Mouse (Mus musculus): ENCODE results near the gene Twf2.
"Not testable (repeated sequence)": the region's sequence is repeated elsewhere in the genome, so short reads cannot be mapped to it uniquely, and the experiment has no call there.

Gene Twf2

DNA sequence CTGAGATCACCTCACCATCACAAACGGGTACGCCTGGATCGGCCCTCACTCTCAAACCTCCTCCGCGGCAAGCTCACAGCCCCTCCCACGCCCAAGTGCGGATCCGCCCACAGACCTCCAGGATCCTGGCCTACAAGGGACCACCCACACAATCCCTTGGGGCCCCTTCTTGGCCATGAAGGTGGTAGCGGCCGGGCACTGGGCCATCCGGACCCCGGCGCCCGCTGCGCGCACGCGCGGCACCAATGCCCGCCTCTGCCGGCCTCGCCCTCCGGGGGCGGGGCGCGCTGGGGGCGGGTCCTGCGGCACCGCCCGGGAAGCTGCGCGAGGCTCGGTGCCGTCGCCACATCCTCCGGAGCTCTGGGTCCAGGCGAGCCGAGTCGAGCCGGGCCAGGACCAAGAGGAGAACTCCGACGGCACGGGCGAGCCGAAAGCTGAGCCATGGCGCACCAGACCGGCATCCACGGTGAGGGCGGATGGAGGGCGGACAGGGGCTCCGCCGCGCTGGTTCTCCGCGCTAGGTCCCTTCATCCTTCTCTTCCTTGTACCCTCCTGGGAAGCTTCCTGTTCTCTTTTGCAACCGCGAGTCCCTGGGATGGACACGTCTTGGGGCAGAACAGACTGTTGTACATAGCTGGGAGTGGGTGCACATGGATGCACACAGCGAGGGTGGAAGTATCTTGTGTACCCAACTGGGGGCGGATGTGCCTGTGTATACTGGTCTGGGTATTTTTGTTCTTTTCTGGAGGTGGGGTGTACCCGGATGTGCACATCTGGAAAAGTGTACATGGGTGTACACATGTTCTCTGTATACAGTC is at the start of gene Twf2:
Gene Twf2 (plus strand): TSS at position 290 of the 818 bp plus-strand sequence.
- peak; percentile 90 for DNase-seq

DNA sequence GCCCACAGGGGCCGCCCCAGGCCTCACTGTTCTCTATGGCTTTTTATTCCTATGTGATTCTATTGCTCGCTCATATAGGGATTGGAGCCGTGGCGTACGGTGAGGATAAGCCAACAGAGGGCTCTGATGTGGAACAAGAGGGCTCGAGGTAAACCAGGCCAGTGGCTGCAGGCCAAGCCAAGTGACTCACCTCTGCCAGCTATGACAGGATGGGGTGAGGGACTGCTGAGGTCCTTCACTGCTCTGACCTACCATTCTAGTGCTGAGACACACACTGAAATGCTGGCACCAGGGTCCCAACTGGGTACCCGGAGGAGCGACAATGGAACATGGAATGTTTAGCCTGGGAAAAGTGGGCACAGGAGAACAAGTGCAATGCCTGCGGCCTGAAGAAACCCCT is 48.8 kb upstream of the Twf2 start:
- no peak for DNase-seq

DNA sequence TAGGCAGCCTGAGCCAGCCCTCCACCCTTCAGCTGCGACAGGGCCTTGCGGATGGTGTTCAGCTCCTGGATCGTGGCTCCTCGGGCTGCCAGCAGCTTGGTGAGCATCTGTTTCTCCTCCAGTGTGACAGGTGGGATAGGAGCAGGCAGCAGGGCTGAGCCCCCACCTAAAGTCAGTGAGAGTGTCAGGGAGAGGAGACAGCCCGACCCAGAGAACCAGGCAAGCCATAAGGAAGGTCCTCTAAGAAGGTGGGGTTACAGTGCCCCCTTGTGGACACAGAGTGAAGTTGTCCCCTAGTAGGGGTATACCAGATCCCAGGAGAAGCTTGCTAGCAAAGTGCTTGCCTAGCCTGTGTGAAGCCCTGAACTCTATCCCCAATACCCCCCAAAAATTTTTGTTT is 46.5 kb upstream of the Twf2 start:
- peak; percentile 63 for DNase-seq

DNA sequence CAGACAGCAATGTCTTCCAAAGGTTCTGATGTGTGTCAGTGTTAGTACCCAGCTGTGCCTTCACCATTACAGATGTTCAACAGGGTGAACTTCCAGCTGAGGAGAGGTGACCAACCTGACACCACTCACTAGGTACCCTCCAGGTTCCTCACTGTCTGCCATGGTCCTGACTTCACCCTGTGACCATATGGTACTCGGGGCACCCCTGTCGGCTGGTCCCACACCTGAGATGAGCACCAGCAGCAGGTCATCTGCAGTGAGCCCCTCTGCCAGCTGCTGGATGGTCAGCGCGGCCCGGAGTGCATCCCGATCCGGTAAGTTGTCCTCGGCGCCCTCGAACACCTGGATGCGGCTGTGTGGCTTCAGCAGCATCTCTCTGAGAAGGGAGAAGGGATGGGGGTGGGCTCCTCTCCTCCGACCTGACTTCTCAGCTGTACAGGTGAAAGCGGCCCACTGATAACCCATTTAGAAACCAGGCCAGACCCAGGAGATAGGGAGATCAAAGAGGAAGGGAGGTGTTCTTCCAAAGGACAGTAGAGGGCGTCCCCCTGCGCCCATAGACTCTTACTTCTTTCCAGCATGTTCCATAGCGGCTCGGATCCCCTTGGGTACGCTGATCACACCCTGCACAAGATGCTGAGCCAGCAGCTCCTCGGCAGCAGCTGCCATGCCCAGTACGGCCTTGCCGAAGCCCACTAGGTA is 45.8 kb upstream of the Twf2 start:
- DNase-seq: no peak

DNA sequence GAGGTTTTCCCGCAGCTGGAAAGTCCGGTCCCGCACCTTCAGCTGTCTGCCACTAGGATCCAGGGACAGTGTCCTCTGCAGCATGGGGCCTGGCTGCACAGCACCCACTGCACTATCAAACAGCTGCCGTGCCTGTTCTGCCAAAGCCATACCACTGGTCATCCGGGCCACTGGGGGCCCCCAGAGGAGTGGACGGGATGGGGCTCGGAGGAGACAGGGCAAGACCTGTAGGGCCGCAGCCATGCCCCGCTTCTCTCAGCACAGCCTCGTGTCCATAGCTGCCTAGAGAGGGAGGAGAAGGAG is 45.3 kb upstream of the Twf2 start:
- DNase-seq: no peak

DNA sequence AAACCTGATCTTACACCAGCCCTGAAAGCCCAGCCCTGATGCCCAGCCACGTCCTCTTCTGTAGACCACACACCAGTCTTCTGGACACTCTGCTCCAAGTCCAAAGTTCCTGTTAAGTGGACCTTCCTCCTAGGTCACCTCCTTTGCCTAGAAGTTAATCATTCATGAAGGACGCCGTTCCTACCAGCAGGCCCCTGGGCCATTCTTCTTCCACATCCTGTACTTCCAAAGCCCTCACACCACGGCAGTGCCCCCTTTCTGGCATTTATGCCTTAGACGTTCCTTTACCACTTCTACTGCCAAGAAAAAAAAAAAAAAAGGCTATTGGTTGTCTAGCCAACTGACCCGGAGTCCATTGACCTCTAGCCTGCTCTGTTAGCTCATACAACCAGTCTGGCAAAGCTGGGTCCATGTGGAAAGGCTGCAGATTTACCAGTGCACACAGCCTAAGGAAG is 44.8 kb upstream of the Twf2 start, which contains the start of gene Glyctk:
Gene Glyctk (minus strand): TSS at position 102 of the 455 bp plus-strand sequence.
- no peak for DNase-seq

DNA sequence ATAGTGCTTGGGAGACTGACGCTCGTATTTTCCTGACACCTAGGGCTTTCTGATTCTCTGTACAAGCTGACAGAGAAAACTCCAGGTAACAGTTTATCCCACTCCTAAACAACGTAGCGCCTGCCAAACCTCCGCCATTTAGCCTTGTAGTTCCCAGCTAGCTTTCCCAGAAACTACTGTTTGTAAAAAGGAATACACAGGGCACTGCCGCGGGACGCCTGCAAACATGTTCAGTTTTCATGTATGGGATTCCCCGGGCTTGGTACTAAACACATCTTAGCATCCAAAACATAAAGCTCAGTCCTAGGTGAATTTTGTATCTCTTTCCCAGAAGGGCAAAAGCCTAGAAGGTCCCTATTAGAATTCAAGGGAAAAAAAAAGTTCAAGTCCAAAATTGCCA is 43.7 kb upstream of the Twf2 start:
- DNase-seq: no peak

DNA sequence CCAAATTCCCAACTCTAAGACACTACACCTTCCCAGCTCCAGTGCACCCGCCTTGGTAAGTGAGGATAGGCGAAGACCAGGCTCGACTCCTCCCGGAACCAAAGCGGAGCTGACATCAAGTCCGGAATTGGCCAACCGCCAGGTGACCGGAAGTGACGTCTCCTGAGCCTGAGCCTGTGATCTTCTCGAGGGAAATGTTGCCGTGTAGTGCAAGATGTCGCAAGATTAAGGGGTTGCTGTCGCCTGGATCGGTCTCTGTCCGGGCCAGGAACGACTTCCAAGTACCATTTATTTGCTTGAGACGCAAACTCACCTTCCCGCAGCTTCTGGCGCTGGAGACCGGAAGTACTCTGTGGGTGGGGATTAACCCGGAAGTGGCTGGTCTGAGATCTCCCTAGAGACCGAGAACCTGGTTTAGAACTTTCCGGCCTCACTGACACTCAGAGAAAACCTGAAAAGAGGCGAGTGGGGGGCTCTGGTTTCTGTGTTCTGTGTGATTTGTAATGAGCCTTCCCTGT is 43.1 kb upstream of the Twf2 start:
- DNase-seq: peak; percentile 95

DNA sequence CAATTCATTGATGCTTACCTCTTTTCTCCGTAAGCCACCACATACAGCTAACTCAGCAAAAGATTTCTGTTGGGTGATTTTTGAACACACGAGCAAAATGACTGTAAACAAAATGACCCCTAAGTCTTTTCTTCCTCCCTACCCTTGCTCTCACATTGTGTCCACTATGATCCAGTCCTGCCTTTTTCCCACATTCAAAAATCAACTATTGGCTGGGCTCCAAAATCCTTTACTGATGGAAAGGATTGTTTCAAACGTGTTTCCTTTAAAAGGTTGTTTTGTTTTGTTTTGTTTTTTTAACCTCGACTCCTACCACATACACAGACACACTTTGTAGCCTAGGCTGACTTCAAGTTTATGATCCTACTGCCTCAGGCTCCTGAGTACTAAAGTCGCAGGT is 42.5 kb upstream of the Twf2 start:
- no peak for DNase-seq

DNA sequence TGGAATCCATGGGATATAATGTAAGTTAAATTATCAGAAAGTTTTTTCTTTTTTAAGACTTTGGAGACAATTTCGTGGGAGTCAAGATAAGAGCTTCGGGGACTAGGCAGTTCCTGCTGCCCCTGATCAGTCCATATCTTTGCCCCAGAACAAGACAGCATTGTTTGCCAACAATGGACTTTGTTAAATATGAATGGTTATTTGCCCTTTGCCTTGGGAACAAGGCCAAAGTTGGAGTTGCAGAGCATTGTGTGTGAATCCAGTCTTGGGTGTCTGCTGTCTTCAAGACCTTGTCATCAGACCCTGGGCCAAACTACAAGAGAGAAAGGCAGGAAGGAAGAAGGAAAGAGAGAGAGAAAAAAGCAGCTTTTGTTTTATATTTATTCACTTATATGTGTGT is 36.2 kb upstream of the Twf2 start:
- DNase-seq: no peak

DNA sequence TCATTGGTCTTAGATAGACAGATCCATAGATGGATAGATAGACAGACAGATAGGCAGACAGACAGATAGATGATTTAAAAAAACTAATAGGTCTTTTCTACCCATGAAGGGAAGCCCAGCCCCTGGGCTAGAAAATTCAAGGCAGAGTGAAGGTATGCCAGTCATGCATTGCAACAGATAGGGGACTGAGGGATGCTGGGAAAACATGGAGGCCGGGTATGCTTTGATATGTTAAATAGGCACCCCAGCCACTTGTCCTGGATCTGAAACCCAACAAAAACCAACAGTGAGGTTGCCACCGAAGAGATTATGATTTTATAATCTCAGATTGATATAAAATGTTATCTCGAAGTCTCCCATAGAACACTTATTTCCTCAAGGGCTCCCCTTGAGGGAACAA is 35.7 kb upstream of the Twf2 start:
- DNase-seq: no peak

DNA sequence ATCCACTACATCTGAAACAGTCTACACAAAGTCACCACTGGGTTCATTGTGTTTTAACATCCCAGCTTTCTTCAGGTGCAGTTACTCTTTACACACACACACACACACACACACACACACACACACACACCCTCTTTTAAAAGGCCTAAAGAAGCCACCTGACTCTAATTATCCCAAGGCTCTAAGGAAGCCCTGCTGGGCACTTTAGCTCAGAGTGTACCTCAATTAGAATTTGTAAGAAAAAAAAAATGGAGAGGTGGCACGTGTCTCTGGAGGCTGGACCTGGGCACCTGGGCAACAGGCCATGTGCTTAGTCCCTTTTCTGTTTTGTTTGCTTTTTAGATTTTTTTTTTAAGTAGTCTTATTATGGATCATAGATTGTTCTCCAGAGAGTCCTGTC is 35.2 kb upstream of the Twf2 start:
- DNase-seq: no peak

DNA sequence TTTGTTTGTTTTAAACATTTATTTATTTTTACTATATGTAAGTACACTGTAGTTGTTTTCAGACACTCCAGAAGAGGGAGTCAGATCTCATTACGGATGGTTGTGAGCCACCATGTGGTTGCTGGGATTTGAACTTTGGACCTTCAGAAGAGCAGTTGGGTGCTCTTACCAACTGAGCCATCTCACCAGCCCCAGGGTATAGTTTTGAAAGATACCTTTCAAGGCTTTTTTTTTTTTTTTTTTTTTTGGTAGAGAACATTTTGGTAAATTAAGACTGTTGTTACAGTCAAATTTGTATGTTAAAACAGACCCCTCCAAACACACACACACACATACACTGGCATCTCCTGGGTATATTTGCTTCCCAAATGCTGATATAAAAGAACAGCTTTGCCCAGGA is 33.9 kb upstream of the Twf2 start:
- not testable (repeated sequence) for DNase-seq

DNA sequence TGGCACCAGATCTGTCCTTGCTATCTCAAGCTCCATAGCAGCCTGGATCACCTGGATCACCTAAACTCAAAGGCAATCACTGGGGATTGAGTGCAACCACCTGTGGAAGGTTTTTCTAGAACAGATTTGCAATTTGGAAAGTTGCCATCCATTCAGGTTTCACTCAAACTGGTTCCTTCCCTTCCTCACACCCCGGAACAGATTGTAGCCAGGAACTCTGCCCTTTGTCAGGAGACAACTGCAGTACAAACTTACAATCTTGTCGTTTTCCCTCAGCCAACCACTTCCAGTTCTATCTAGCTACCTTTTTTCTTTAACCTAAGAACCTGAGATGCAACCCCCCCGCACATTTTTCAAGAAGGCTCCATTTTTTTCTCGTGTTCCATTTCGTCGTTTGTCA is 33.0 kb upstream of the Twf2 start:
- DNase-seq: no peak

DNA sequence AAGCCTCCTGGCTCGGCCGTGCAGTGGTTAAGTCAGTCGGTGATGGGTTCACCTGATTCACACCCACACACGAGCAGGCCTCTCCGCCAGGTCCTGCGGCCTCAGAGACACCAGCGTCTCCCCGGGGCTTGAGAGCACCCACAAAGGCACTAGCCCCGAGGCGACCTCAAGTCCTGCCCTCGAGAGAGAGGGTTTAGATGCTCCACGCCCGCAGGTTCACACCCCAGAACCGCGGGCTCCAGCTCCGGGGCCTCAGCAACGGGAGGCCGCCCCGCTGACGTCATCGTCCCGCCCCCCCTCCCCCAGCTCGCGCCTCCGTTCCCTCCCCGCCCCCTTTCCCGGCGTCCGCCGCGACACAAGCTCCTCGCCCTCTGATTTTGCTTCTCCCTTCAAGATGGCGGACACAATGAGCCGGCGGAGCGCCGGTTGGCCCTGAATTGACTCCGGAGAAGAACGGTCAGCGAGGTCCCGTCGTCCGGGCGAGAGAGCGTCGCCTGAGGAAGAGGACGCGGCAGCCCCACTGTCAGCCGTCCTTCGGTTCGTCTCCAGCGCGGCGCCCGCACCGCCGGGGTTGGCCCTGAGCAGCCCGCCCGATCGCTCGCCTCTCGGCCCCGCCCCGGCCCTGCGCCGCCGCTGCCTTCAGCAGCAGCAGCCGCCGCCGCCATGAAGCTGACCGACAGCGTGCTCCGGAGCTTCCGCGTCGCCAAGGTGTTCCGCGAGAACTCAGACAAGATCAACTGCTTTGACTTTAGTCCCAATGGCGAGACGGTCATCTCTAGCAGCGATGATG is 32.2 kb upstream of the Twf2 start, which contains the start of gene Wdr82:
Gene Wdr82 (plus strand): TSS at position 373 of the 790 bp plus-strand sequence.
- DNase-seq: peak; percentile 87

DNA sequence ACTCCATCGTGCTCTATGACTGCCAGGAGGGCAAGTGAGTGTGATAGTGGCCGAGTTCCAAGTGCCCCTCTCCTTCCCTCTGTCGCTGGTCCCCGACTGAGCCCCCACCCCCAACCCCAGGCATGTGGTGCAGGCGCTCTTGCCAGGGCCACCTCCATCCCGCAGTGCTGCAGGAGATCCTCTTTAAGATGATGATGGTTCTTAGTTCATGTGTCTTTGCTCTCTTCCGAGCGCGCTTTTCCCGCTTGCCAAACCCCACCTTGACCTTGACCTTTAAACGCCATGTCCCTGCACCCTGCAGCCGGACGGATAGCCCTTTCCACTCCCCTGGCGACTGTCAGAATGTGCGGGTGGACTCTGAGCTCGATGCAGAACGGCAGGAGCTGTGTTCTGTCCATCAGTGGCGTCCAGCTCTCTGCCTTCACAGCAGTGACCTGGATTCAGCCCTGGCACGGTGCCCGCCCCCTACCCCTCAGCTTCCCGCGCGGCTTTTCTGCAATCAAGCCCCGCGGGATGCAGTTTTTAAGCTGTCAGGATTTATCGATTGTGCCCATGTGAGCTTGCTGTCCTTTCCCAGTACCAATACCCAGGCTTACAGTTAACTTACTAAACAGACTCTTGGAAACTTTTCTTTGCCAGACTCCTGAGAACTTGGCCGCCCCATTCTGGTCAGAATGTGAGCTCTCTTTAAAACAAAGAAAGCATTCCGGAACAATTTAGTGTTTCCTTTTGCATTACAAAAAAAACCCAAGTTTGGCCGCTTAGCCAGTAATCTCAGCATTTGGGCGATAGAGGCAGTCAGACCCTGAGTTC is 31.4 kb upstream of the Twf2 start:
- peak; percentile 83 for DNase-seq

DNA sequence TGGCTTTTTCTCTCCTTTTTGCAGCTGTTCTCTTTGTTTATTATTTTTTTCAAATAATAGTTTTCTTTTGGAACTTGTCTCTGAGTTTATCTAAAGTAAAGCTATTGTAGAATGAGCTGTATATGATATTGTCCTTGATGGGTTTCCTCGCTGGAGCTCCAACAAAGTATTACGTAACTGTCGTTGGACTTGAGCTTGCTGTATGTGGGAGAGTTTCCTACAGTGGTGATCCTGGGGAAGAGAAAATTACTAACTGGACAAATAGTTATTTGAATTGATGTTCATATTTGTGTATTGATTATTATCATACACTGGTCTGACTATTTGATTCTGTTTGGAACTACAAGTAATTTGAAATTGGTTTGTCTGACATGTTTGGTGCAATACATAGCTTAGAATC is 30.4 kb upstream of the Twf2 start:
- DNase-seq: no peak

DNA sequence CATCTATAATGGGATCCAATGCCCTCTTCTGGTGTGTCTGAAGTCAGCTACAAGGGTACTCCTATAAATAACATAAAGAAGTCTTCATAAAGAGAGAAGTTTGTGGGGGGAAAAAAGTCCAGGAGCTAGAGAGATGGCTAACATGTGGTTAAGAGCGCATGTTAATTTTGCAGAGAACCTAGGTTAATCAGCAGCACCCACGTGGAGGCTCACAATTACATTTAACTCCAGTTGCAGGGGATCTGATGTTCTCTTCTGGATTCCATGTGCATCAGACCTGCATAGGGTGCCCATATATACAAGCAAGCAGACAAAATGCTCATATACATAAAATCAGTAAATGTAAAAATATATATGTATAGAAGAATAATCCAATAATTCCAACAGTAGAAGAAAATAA is 29.5 kb upstream of the Twf2 start:
- DNase-seq: no peak

DNA sequence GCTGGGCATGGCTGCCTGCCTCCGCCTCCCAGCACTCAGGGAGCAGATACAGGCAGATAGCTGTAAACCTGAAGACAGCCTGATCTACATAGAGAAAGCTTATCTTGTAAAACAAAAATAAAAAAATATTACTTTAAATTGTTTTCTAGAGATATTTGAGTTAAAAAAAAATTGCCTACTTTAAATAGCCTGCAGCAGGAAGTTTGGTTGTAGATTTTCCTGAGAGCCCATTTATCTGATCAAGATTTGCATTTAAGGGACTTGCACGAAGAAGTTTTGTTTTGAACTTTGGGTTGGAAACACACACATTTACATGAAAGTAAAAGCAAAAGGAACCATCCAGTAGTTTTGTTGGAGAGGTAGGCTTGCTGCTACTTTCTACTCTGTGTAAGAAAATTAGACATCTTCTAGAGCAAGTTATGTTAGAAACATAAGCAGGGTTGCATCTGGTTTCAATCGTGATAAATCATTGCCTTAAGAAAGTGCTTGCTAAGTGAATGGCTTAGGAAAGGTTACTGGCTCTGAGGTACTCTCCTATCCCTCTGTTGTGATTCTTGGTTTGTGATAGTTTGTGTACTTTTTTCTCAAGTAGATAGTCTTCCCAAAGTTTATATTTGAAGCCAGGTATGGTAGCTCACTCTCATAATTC is 27.2 kb upstream of the Twf2 start:
- no peak for DNase-seq

DNA sequence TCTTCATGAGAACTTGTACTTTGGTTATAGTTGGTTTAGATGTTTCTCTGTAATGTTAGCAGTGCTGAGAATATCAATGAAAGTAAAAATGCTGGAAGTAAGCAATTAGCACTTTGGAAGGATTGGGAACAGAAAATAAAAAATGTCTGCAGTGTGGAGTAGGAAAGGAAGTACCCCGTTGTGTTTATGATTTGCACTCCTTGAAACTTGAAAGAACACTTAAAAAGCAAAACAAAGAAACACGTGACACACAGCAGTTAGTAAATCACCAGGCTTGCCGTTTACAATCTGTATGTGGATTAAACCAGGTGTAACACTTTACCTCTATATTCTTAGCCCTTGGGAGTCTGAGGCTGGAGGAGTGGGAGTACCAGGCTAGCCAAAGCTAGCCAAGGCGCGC is 26.1 kb upstream of the Twf2 start:
- DNase-seq: no peak

DNA sequence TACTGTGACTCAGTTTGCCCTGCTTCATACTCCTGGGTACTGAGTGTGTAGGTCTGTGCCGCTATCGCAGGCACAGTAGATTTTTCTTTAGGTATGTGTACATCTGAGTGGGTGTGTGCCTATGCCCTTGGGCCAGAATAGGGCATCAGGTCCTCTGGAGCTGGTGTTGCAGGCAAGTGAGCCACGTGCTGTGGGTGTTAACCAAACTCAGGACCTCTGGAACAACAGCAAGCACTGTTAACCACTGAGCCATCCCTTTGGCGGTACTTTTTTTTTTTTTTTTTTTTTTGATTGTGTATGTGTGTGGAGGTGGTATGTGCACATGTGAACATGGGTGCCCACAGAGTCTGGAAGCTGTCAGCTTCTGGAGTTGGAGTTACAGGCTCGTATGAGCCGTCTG is 25.1 kb upstream of the Twf2 start:
- no peak for DNase-seq

DNA sequence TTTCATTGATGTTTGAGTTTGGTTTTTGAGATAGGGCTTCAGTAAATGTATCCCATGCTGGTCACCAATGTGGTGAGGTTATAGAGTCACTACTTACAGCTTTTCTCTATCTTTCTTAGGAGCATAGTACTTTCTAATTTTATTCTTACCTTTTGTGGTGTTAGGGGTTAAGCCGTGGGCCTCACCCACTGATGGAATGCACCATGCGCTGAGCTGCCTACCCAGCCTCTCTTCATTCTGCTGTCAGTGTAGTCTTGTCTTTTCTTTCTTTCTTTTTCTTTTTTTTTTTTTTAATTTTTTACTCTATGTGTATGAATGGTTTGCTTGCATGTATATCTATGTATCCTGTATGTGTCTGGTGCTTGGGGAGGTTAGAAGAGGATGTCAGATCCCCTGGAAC is 23.5 kb upstream of the Twf2 start:
- DNase-seq: no peak
